Mouse (Mus musculus): ENCODE measurements around the gene Ifnk.
A peak's percentile ranks its signal among the peaks of the same experiment; 100 is the strongest.

The Ifnk gene

DNA sequence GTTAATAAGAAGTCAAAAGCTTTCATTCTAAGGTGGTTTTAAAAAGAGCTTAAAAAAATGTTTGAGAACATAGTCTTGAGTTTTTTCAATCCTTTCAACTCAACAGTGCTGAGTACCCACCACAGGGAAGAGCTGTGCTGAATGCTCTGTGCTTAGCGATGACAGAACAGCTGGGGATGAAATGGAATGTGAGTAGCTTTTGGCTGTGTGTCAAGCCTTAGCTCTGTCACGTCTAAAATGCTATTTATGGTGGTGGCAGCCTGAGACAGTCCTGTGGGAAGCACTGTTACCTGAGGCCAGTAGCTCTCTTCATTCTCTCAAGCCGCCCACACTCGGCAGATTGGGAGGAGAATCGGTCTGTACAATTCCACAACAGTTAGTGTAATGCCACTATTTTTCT is 37.9 kb downstream of the Ifnk start:
- ATAC-seq (ENCODE audit: low TSS enrichment): peak; percentile 83

- ATAC-seq (ENCODE audit: low TSS enrichment): peak; percentile 48
Measured at GRCm38 (mm10) chr4:35192725-35193124, 40.9 kb downstream of the Ifnk start.

DNA sequence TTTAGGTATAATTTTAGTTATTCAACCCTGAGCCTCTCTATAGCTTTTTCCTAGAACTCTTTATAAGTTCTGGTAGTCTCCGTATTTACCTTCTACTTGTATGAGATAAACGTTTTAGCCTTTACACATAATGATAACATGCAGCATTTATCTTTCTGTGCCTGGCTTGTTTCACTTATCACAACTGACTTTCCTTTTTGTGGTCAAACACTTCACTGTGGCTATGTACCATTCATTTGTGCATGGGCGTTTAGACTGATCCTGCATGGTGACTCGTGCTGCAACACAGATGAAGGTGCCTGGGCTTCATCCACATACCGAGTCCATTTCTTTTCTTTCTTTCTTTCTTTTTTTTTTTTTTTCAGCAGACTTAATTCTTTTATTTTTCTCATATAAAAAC is 49.8 kb downstream of the Ifnk start:
- no peak for ATAC-seq (ENCODE audit: low TSS enrichment)
